ENCODE assay signal across 8 mouse cellular contexts in genomic region chr3:104758406-104758805, GRCm38 (mm10). TPM values are rescaled to one million over a fixed set of nuclear protein-coding genes. Genes with fewer than 3 reads are reported as not detected.
DNase-seq lines count a peak whose midpoint lies in the region; ATAC-seq and TF ChIP-seq lines count a peak whose summit lies in the region.

No protein-coding gene starts in this region.

- peaks cover 8% of the 10 kb centered on the region for H3K4me1 ChIP-seq in hindbrain, embryonic 15.5 days (replicated peaks)

- peak overlapping the region; percentile 65 for H3K4me2 ChIP-seq in hindbrain, embryonic 15.5 days

- peak; percentile 35 to 76 for DNase-seq in adrenal gland, adult (ENCODE audit: inconsistent age in 2 of 2, low spot score in 1 of 2)
- peak; percentile 76 to 84 for DNase-seq in cerebellum, postnatal 4 days (ENCODE audit: low spot score in 2 of 2)
- peak; percentile 80 for DNase-seq in gastrocnemius, adult 2 months
- peak; percentile 60 to 68 for DNase-seq in left cerebral cortex, postnatal 14 days (ENCODE audit: low spot score in 2 of 2)
- peak; percentile 45 for DNase-seq in right cerebral cortex, postnatal 25 days

- peak overlapping the region; percentile 69 for H3K4me3 ChIP-seq in gastrocnemius, adult 2 months
- H3K4me3 ChIP-seq in hindbrain, embryonic 15.5 days = peak overlapping the region; percentile 34

- no peaks in the 10 kb centered on the region for H3K9me3 ChIP-seq in hindbrain, embryonic 15.5 days

- WGBS in hindbrain, embryonic 15.5 days = 2% methylated on average over 27 of the region's 27 CpGs

- TF ChIP-seq CTCF in gastrocnemius, adult 2 months (IDR thresholded peaks at IDR 0.05) = peak; percentile 82

- intact Hi-C loops in gastrocnemius, adult 2 months (cut with DNase I) = loop anchor here (2.0 kb wide), 1 partner anchor 22 kb away; the partner anchor contains the start of genes Fam19a3 and Ppm1j
- intact Hi-C loops in left cerebral cortex, postnatal 14 days (cut with DNase I) = no loop called here

- no peaks in the 10 kb centered on the region for H3K36me3 ChIP-seq in hindbrain, embryonic 15.5 days

- H3K9ac ChIP-seq in hindbrain, embryonic 15.5 days = peak overlapping the region; percentile 43

- peak; percentile 82 for ATAC-seq in hindbrain, embryonic 15.5 days (ENCODE audit: low FRiP score, low read depth)
- ATAC-seq in megakaryocyte progenitor cell, adult 5-6 weeks (replicated peaks; ENCODE audit: poor library complexity) = peak; percentile 87
- ATAC-seq in monocyte, adult 5-6 weeks (replicated peaks; ENCODE audit: insufficient number of reproducible peaks, low FRiP score, low TSS enrichment, poor library complexity, severe bottlenecking) = no peak; the same call in 1 of the 2 replicates

- H3K27me3 ChIP-seq in hindbrain, embryonic 15.5 days = peaks cover 4% of the 10 kb centered on the region; the same call in 1 of the 2 replicates

- H3K27ac ChIP-seq in gastrocnemius, adult 2 months = peak overlapping the region; percentile 12; the same call in 1 of the 2 replicates
- H3K27ac ChIP-seq in hindbrain, embryonic 15.5 days (replicated peaks) = no peak overlapping the region

RNA-seq across cellular contexts. Expression of gene Ppm1j, which starts 22.4 kb away (rescaled TPM):
- 10 to 100 TPM; 33.3 to 45.6 TPM for total RNA-seq in gastrocnemius, adult 2 months (2021)
- 1.2 and 2.9 TPM in 2 replicates for polyA plus RNA-seq in hindbrain, embryonic 15.5 days (2015; fragmentation: Nextera tagmentation; extraction: Ambion mirVana)
- total RNA-seq in left cerebral cortex, postnatal 14 days (2021) = under 1 TPM; 0.59 to 0.76 TPM
- not detected in 2 replicates for total RNA-seq in megakaryocyte progenitor cell, adult 5-6 weeks (2015)
- not detected in 2 replicates for total RNA-seq in megakaryocyte progenitor cell, adult 5-6 weeks (2017)
- 29.4 to 78.1 TPM (median 44.9 TPM) in 3 replicates for total RNA-seq in monocyte, adult 5-6 weeks (2017)

RNA-seq across cellular contexts. Expression of gene Fam19a3, which starts 23.2 kb away (rescaled TPM):
- total RNA-seq in gastrocnemius, adult 2 months (2021) = 1 to 10 TPM; 2.7 to 4.2 TPM
- polyA plus RNA-seq in hindbrain, embryonic 15.5 days (2015; fragmentation: Nextera tagmentation; extraction: Ambion mirVana) = 0.16 TPM in 1 of 2 replicates, not detected in the other
- not detected for total RNA-seq in left cerebral cortex, postnatal 14 days (2021)
- total RNA-seq in megakaryocyte progenitor cell, adult 5-6 weeks (2015) = not detected in 2 replicates
- not detected in 2 replicates for total RNA-seq in megakaryocyte progenitor cell, adult 5-6 weeks (2017)
- total RNA-seq in monocyte, adult 5-6 weeks (2017) = 0.32 to 4.9 TPM (median 1.9 TPM) in 3 replicates

RNA-seq across cellular contexts. Expression of gene Rhoc, which starts 29.8 kb away (rescaled TPM):
- 10 to 100 TPM; 26.1 to 41.6 TPM for total RNA-seq in gastrocnemius, adult 2 months (2021)
- 58.1 and 63.0 TPM in 2 replicates for polyA plus RNA-seq in hindbrain, embryonic 15.5 days (2015; fragmentation: Nextera tagmentation; extraction: Ambion mirVana)
- total RNA-seq in left cerebral cortex, postnatal 14 days (2021) = 10 to 100 TPM; 35.2 to 36.6 TPM
- total RNA-seq in megakaryocyte progenitor cell, adult 5-6 weeks (2015) = 0.37 TPM in 1 of 2 replicates, not detected in the other
- total RNA-seq in megakaryocyte progenitor cell, adult 5-6 weeks (2017) = not detected in 2 replicates
- total RNA-seq in monocyte, adult 5-6 weeks (2017) = 10.9 to 45.4 TPM (median 13.3 TPM) in 3 replicates

RNA-seq across cellular contexts. Expression of gene Mov10, which starts 60.0 kb away (rescaled TPM):
- 1 to 10 TPM in 1 of 2 experiments, under 1 TPM in 1; 0.38 to 2.5 TPM for total RNA-seq in gastrocnemius, adult 2 months (2021)
- 9.1 and 13.4 TPM in 2 replicates for polyA plus RNA-seq in hindbrain, embryonic 15.5 days (2015; fragmentation: Nextera tagmentation; extraction: Ambion mirVana)
- total RNA-seq in left cerebral cortex, postnatal 14 days (2021) = 10 to 100 TPM in 1 of 2 experiments, 1 to 10 TPM in 1; 8.9 to 12.1 TPM
- 5.8 and 8.9 TPM in 2 replicates for total RNA-seq in megakaryocyte progenitor cell, adult 5-6 weeks (2015)
- 2.0 and 4.4 TPM in 2 replicates for total RNA-seq in megakaryocyte progenitor cell, adult 5-6 weeks (2017)
- total RNA-seq in monocyte, adult 5-6 weeks (2017) = 3.2 to 8.2 TPM (median 7.1 TPM) in 3 replicates

Comparison
In these comparisons a context has a peak if more than half of its experiments do, and no peak if none do; other contexts are left out.
1. RNA of gene Ppm1j, which starts 22.4 kb away (total RNA-seq): 33.3 to 45.6 TPM in gastrocnemius, adult 2 months and 29.4 to 78.1 TPM in monocyte, adult 5-6 weeks; 0.59 to 0.76 TPM in left cerebral cortex, postnatal 14 days and not detected in megakaryocyte progenitor cell, adult 5-6 weeks; every median in the first group is over 10 times any median in the second.
2. Peak in every context shown above with its lines, with median percentiles within 50 percentile points of each other: DNase-seq.